Mouse (Mus musculus) CD8-positive naive resting alpha-beta T cell, adult 2 months (primary cell): ENCODE measurements around the gene Lnx1.

Source experiments
- DNase-seq, 2 experiments: peaks; one replicate each; pipeline ENCODE4 v3.0.0; 2022; ENCODE audit warnings: low read depth in 2 of 2, low spot score in 2 of 2

Lnx1 gene

DNA sequence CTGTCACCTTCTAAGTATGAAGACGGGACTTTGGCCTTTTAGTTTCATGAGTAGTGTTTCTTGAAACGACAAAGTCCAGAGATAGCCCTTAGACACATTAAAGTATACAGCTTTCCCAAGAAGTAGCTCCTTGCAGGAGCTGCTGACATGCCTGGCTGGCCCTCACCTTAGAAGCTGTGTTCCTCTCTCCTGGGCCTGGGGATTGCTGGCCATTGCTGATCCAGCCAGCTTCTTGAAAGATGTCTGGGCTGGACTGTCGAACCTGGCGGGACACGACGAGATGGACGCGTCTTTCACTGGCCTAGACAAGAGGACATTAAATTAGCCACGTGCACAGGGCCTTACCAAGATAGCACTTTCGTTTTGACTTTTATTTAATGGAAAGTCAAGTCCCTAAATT is 92.2 kb downstream of the Lnx1 start:
- DNase-seq = no peak

DNA sequence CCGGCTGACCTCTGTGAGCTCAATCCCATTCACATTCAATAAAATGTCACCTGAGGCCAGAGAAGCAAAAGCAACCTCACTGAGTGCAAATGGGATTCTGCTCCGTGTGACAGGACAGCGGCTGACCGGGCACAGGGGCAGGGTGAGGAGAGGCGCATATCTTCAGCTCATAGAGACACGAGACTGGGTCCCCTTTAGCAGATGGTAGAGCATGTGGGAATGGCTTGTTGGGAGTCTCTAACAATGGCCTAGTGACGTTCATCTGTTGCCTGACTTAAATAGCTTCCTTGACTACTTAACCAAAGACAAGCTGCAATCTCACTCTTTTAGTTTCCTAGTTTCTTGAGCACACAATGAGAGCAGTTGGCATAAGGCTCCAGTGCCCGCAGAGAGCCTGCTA is 96.5 kb downstream of the Lnx1 start:
- no peak for DNase-seq

DNA sequence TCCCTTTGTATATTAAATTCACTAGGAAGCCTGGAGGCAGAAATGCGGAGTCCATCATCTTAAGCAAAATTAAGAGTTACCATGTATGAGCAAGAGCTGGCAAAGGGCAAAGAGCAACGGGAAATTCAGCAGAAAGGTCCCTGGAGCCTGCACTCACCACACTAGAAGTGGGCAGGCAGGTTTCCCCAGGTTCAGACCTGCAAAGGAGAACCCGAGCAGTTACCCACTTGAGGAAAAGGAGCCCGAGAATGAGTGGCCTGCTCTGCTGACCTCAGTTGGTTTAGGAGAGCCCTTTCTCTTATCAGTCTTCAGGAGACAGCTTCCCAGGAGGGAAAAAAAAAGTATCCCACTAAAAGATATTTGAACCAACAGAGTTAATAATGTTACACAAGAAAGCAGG is 99.4 kb downstream of the Lnx1 start:
- no peak for DNase-seq

DNA sequence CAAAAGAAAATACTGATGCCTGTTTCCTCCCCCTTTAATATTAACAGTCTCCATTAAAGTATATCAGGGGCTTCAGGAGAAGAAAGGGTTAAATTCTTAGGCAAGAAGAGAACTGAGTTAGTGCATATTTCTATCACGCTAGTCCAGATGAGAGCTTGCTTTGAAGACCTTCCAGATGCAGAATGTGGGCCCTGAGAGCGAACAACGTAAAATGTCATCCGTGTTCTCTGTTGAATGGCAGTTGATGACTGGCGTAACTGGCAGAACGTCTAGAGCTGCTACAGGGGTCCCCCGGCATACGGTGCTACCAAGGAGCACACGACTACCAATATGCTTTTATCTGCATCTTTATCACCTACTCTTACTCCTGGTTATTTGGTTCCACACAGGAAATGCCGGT is 100.3 kb downstream of the Lnx1 start:
- DNase-seq = no peak

DNA sequence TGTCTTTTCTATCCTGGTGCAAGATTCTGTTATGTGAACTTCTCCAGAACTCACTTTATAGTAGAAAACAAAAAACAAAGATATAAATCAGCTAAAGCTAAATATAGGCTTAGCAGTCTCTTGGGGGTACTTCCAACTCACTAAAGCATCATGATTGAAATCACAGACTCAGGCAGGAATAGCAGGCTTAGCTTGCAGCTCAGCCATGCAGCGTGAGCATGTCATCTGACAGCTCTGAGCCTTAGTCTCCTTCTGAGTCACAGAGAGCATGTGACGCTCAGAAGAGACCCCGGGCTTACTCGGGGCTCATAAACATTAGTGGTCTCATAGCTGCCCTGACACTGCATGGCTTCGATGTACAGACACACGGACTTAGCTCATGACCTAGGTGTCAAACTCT is 100.7 kb downstream of the Lnx1 start:
- no peak for DNase-seq

DNA sequence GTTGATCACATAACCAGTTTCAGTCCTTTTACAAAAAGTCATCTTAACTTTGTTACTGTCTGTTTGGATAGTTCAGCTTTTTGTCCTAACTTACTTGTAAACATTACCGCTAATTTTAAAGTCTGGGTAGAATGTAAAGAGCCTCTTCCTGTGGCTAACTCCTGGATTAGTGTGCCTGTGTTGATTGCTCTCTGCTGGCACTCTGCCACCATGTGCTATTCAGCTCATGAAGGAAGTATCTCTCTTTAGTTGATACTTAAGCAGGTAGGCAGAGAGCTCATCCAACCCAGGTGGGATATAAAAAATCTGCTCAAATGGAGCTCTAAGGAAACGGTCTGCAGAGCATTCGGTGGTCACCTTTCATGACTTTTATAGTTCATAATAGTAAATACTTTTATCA is 101.5 kb downstream of the Lnx1 start:
- no peak for DNase-seq

DNA sequence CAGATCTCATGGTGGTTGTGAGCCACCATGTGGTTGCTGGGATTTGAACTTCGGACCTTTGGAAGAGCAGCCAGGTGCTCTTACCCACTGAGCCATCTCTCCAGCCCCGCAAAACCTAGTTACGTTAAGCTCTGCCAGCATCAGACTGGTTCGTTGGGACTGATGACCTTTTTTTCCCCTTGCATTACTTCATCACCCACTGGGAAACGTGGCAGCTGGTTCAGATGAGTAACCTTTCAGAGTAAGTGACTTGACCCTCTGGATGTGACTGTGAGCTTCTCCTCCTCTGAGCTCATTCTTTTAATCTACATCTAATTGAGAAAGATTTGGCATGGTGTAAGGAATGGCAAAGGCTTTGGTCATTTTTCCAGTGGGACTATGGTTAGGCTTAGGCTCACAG is 102.7 kb downstream of the Lnx1 start:
- DNase-seq = no peak

DNA sequence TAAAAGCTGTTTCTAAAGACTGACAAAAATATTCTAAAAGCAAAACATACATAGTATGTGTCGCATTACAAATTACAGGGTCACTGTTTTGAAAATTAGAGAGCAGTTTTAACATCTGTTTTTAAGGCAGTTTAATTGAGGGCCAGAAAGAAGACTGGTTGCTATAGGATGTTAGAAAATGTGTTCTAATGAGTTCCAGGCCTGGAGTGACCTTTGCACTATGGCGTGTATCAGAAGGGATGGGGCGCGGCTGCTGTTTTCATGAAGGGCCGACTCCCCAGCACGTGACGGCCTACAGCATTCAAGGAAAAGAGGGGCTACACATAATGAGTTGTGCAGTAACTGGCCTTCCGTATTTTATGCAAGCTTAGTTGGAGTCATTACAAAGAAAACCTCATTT is 109.6 kb downstream of the Lnx1 start:
- DNase-seq = no peak

DNA sequence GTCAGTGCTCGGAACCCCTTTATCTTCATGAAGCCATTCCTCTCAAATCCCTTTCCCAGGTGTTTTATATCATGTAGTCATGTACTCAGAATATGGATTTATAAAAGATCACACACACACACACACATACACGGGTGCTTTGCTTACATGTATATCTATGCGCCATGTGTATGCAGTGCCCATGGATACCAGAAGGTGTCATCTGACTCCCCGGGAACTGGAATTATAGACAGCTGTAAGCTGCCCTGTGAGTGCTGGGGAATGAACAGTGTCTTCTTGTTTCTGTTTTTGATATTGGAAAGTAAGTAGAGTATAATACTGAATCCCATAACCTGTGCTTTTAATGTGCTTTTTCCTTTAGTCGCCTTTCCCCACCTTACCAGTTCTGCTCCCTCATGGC is 111.3 kb downstream of the Lnx1 start:
- DNase-seq = no peak

DNA sequence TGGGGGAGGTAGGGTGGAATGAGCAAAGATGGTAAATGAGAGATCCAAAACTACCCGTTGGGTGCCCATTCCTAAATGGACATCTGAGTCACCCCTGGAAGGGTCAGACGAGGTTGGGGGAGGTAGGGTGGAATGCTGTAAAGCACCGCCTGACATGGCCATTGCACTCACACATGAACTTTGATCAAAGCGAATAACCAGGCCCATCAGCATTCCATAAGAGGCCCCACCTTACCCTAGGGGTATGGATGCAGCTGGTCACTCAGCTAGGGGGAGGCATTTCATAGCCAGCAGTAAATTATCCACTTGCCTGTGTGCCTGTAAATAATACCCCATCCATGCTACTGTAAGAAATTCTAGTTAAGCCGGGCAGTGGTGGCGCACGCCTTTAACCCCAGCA is 113.6 kb downstream of the Lnx1 start:
- no peak for DNase-seq

DNA sequence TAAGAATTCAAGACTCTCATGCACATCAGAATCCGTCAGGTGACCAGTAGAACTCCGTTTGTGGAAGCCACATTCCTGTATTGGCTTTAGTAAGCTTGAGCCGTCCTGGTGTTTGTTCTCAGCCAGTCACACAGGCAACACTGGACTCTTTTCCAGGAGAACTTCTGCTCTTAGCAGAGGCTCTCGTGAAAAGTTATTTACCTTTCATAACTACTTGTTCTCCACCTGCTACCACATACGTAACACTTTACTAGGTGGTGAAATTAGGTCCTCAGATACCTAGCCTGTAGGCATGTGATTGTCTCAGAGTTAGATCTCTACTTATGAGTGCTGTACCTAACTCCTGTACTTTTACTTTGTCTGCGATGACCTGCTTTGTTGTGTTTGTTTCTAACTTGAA is 130.9 kb downstream of the Lnx1 start:
- no peak for DNase-seq

DNA sequence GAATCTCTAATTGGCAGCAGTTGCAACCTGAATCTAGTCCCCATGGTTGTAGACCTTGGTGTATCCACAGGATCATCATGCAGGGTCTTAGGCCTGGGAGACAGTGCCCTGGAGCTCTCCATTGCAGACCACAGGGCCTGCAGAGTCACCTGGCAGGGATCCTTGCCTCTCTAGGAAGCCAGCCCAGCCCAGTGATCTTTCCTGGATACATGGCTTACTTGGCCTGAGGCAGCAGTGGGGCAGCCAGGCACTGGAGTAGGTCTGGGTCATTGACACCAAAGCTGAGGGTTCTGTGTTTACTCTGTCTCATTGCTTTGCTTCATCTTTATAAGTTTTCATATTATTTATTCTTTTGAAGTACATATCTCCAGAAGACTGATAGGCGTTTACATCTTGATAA is 141.6 kb downstream of the Lnx1 start:
- no peak for DNase-seq

DNA sequence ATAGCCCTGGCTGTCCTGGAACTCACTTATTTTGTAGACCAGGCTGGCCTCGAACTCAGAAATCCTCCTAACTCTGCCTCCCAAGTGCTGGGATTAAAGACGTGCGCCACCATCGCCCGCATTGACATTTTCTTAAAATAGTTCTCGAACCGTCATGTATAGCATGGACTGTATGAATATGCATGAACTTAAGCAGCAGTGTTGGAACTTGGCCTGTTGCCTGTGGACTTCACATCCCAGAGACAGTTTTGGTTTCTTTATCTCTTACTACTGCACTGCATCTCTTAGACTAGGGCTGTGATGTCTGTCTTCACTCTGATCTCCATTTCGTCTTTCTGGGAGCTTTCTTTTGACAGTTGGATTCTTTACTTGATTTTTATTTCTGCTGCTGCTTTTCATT is 153.1 kb downstream of the Lnx1 start:
- no peak for DNase-seq

DNA sequence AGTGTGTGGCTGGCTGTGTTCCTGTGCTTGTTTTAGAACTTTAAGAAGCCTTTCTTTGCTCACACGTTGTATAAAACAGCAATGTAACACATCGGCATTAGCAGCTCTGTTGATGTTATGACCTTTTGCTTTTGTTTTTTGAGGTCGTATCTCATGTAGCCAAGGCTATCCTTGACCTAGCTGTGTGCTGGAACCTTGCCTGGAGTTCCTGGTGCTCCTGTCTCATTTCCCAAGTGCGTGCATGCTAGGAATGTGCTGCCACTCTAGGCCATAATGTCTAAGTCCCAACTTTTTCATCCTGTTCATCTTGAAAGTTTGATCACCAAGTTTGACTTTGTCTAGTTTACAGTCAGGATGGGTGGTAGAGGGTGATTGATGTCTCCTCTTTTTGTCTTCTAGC is 157.1 kb downstream of the Lnx1 start:
- DNase-seq = no peak
